Mouse (Mus musculus) inflammation-experienced regulatory T-cells, adult 16 weeks (primary cell): Measurements from ENCODE around the gene Cep164. TPM values are rescaled to one million over a fixed set of nuclear protein-coding genes. Genes with fewer than 3 reads are reported as not detected.

Source experiments
- polyA plus RNA-seq: library from polyadenylated mRNA; unstranded; fragments of 100-300 nt; shearing (Covaris generic); gene quantifications from one replicate; pipeline ENCODE4 v1.2.1, GENCODE M21; 2017

Gene Cep164
- polyA plus RNA-seq = 20.8 TPM

GRCm38 (mm10) chr9:45828291-45828963, at the start of gene Cep164:
Gene Cep164, minus strand, starts transcription at chr9:45828691.

DNA sequence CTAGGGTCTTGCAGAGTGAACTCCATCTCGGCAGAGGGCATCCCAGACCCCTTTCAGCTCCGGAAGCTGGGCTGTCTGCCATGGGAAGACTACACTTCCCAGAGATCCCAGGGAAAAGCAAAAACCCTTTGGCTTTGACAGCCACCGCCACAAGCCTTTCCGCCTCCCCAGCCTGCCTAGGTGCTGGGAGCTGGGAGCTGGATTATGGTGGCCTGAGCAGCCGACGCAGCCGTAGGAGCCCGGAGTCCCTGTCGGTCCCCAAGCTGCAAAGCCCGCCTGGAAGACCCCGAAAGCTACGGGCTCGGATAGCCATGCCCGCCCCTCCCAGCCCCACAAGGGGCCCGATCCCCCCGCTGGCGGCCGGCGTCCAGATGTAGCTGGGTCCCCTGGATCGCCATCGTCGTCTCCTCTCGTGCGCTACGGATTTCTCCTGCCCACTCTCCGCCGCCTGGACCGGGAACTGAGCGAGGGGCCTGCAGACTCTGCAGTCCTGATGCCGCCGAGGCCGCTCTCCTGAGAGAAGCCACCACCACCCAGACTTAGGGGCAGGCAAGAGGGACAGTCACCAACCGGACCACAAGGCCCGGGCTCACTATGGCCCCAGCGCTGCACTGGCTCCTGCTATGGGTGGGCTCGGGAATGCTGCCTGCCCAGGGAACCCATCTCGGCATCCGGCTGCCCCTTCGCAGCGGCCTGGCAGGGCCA, 10.1 kb upstream of the Cep164 start, which contains the start of gene Bace1:
Bace1 (plus strand) TSS at position 147 of the 705 bp plus-strand sequence.

Other genes with a start within 250 kb of the Cep164 start
- 5.1 TPM for gene Bace1, start 9.9 kb upstream of the Cep164 start, polyA plus RNA-seq
- gene Pcsk7, start 77.8 kb upstream of the Cep164 start, polyA plus RNA-seq = 58.4 TPM
- 47.9 TPM for gene Rnf214, start 78.2 kb upstream of the Cep164 start, polyA plus RNA-seq
- 2.6 TPM for gene Tagln, start 107.4 kb upstream of the Cep164 start, polyA plus RNA-seq
- gene Sidt2, start 126.6 kb upstream of the Cep164 start, polyA plus RNA-seq = 42.8 TPM
- 87.5 TPM for gene Pafah1b2, start 184.0 kb upstream of the Cep164 start, polyA plus RNA-seq
- gene Sik3, start 184.1 kb upstream of the Cep164 start, polyA plus RNA-seq = 6.4 TPM